Mouse (Mus musculus): ENCODE results near the gene Tcstv3. TPM values are rescaled to one million over a fixed set of nuclear protein-coding genes. Genes with fewer than 3 reads are reported as not detected.
"Not testable (repeated sequence)": the region's sequence is repeated elsewhere in the genome, so short reads cannot be mapped to it uniquely, and the experiment has no call there.

The Tcstv3 gene
- not detected in 2 replicates for polyA plus RNA-seq (2014; fragmentation: Nextera tagmentation; extraction: Ambion mirVana)

- 71% methylated on average over 3 of the region's 3 CpGs for WGBS
- not testable (repeated sequence) for H3K9ac ChIP-seq (ENCODE audit: low read length); DNase-seq (ENCODE audit: low spot score, missing footprints); ATAC-seq (ENCODE audit: low FRiP score); H3K9me3 ChIP-seq (ENCODE audit: control insufficient read depth, low read length); H3K4me1 ChIP-seq (ENCODE audit: control insufficient read depth, insufficient read depth, low read length); H3K27me3 ChIP-seq (ENCODE audit: control insufficient read depth, insufficient read depth, low read length); H3K4me3 ChIP-seq (ENCODE audit: low read depth, low read length); H3K4me2 ChIP-seq; H3K27ac ChIP-seq (ENCODE audit: low read depth, low read length); H3K36me3 ChIP-seq (ENCODE audit: control insufficient read depth, insufficient read depth, low read length)
Observed at GRCm38 (mm10) chr13:120316578-120316977, at the start of gene Tcstv3. Gene Tcstv3 (plus strand): TSS chr13:120316878.

- ATAC-seq (ENCODE audit: low FRiP score); H3K4me3 ChIP-seq (ENCODE audit: low read depth, low read length); H3K4me1 ChIP-seq (ENCODE audit: control insufficient read depth, insufficient read depth, low read length); H3K9me3 ChIP-seq (ENCODE audit: control insufficient read depth, low read length); H3K4me2 ChIP-seq; H3K9ac ChIP-seq (ENCODE audit: low read length); H3K36me3 ChIP-seq (ENCODE audit: control insufficient read depth, insufficient read depth, low read length); H3K27ac ChIP-seq (ENCODE audit: low read depth, low read length); DNase-seq (ENCODE audit: low spot score, missing footprints); H3K27me3 ChIP-seq (ENCODE audit: control insufficient read depth, insufficient read depth, low read length): not testable (repeated sequence)
- WGBS = 22% methylated on average over 2 of the region's 2 CpGs
Observed at GRCm38 (mm10) chr13:120277837-120278236, 38.8 kb upstream of the Tcstv3 start.

GRCm38 (mm10) chr13:120278784-120279183, 37.9 kb upstream of the Tcstv3 start:
- H3K4me1 ChIP-seq (ENCODE audit: control insufficient read depth, insufficient read depth, low read length) = no peaks in the 10 kb centered on the region
- no peak overlapping the region for H3K4me3 ChIP-seq (ENCODE audit: low read depth, low read length)
- DNase-seq (ENCODE audit: low spot score, missing footprints) = no peak
- H3K27ac ChIP-seq (ENCODE audit: low read depth, low read length) = no peak overlapping the region
- 91% methylated on average over 9 of the region's 9 CpGs for WGBS
- no peaks in the 10 kb centered on the region for H3K9me3 ChIP-seq (ENCODE audit: control insufficient read depth, low read length)
- no peak overlapping the region for H3K4me2 ChIP-seq
- H3K27me3 ChIP-seq (ENCODE audit: control insufficient read depth, insufficient read depth, low read length) = no peaks in the 10 kb centered on the region
- no peak overlapping the region for H3K9ac ChIP-seq (ENCODE audit: low read length)
- no peaks in the 10 kb centered on the region for H3K36me3 ChIP-seq (ENCODE audit: control insufficient read depth, insufficient read depth, low read length)
- ATAC-seq (ENCODE audit: low FRiP score) = no peak

DNA sequence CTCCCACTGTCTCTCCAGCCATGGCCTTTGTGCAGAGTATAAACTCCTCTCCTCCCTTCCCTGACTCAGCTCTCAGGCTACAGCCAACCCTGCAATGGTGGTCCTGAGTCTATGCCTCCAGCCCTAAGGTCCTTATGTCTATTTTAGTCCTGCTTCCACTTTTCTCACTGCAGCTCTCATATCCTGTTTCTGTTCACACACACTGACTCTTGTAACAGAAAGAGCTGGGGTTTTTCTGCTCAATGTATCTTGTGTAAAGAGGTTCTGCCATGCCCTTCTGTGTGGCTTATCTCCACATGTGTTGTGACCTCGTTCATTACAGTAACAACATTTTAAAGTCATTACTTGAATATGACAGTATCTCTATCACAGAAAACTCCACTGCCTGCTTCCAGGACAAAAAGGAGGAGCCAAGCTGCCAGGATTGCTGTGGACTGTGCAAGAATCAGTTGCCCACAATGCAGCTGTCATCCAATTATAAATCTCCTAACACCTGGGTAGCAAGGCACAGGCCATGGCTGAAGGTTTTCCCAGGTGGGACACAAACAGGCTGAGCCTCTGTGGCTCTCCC, 17.3 kb upstream of the Tcstv3 start:
- no peaks in the 10 kb centered on the region for H3K27me3 ChIP-seq (ENCODE audit: control insufficient read depth, insufficient read depth, low read length)
- H3K4me3 ChIP-seq (ENCODE audit: low read depth, low read length) = no peak overlapping the region
- no peaks in the 10 kb centered on the region for H3K9me3 ChIP-seq (ENCODE audit: control insufficient read depth, low read length)
- ATAC-seq (ENCODE audit: low FRiP score) (no peak), DNase-seq (ENCODE audit: low spot score, missing footprints) (no peak)
- no peak overlapping the region for H3K4me2 ChIP-seq
- WGBS = 79% methylated on average over 1 of the region's 1 CpGs
- no peak overlapping the region for H3K27ac ChIP-seq (ENCODE audit: low read depth, low read length)
- H3K9ac ChIP-seq (ENCODE audit: low read length) = no peak overlapping the region
- no peaks in the 10 kb centered on the region for H3K4me1 ChIP-seq (ENCODE audit: control insufficient read depth, insufficient read depth, low read length)
- H3K36me3 ChIP-seq (ENCODE audit: control insufficient read depth, insufficient read depth, low read length) = no peaks in the 10 kb centered on the region

- Histone ChIP-seq H3K27ac (ENCODE audit: low read depth, low read length) (no peak within 1 kb of the TSS), H3K4me2 (no peak within 1 kb of the TSS), H3K9ac (ENCODE audit: low read length) (no peak within 1 kb of the TSS), H3K9me3 (ENCODE audit: control insufficient read depth, low read length) (no peaks in the 10 kb centered on the region), H3K4me3 (ENCODE audit: low read depth, low read length) (no peak within 1 kb of the TSS), H3K4me1 (ENCODE audit: control insufficient read depth, insufficient read depth, low read length) (no peaks in the 10 kb centered on the region), H3K36me3 (ENCODE audit: control insufficient read depth, insufficient read depth, low read length) (no peaks in the 10 kb centered on the region), H3K27me3 (ENCODE audit: control insufficient read depth, insufficient read depth, low read length) (no peaks in the 10 kb centered on the region)
- ATAC-seq (ENCODE audit: low FRiP score) = no peak
- WGBS = 50% methylated on average over 2 of the region's 2 CpGs
- DNase-seq (ENCODE audit: low spot score, missing footprints) = no peak
Observed at GRCm38 (mm10) chr13:120299991-120300442, 16.7 kb upstream of the Tcstv3 start, which contains the start of gene BC147527. Gene BC147527 (plus strand): TSS chr13:120300392.

- no peak overlapping the region for H3K9ac ChIP-seq (ENCODE audit: low read length)
- H3K36me3 ChIP-seq (ENCODE audit: control insufficient read depth, insufficient read depth, low read length) = no peaks in the 10 kb centered on the region
- no peaks in the 10 kb centered on the region for H3K4me1 ChIP-seq (ENCODE audit: control insufficient read depth, insufficient read depth, low read length)
- no peaks in the 10 kb centered on the region for H3K9me3 ChIP-seq (ENCODE audit: control insufficient read depth, low read length)
- H3K27me3 ChIP-seq (ENCODE audit: control insufficient read depth, insufficient read depth, low read length) = no peaks in the 10 kb centered on the region
- no peak for ATAC-seq (ENCODE audit: low FRiP score)
- H3K4me2 ChIP-seq = no peak overlapping the region
- 83% methylated on average over 4 of the region's 4 CpGs for WGBS
- H3K4me3 ChIP-seq (ENCODE audit: low read depth, low read length) = no peak overlapping the region
- no peak overlapping the region for H3K27ac ChIP-seq (ENCODE audit: low read depth, low read length)
- no peak for DNase-seq (ENCODE audit: low spot score, missing footprints)
Observed at GRCm38 (mm10) chr13:120300853-120301252, 15.8 kb upstream of the Tcstv3 start.

GRCm38 (mm10) chr13:120310749-120311148, 5.9 kb upstream of the Tcstv3 start:
- Histone ChIP-seq H3K9ac (ENCODE audit: low read length) (no peak overlapping the region), H3K36me3 (ENCODE audit: control insufficient read depth, insufficient read depth, low read length) (no peaks in the 10 kb centered on the region), H3K9me3 (ENCODE audit: control insufficient read depth, low read length) (no peaks in the 10 kb centered on the region), H3K27me3 (ENCODE audit: control insufficient read depth, insufficient read depth, low read length) (no peaks in the 10 kb centered on the region), H3K27ac (ENCODE audit: low read depth, low read length) (no peak overlapping the region), H3K4me3 (ENCODE audit: low read depth, low read length) (no peak overlapping the region), H3K4me2 (no peak overlapping the region), H3K4me1 (ENCODE audit: control insufficient read depth, insufficient read depth, low read length) (no peaks in the 10 kb centered on the region)
- DNase-seq (ENCODE audit: low spot score, missing footprints) = no peak
- WGBS = 81% methylated on average over 4 of the region's 4 CpGs
- ATAC-seq (ENCODE audit: low FRiP score) = no peak

DNA sequence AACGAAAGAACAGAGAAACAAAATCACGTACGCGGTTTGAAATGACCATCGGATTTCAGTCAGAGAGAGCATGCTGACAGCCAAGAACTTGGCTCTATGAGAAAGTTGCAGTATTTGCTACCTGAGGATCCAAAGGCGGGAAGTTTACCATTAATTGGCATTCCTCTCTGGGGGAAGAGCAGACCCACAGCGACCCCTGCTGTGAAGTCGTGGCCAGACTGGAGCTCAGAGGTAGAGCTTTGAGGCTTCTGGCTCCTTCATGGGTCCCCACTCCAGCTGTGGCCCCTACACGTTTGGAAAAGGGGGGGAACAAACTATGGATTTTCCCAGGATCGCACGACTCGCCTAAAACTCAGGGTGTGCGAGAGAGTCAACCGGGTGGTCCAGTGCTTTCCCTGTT, 3.1 kb upstream of the Tcstv3 start:
- H3K4me2 ChIP-seq = no peak overlapping the region
- H3K9ac ChIP-seq (ENCODE audit: low read length) = no peak overlapping the region
- H3K27me3 ChIP-seq (ENCODE audit: control insufficient read depth, insufficient read depth, low read length) = no peaks in the 10 kb centered on the region
- no peaks in the 10 kb centered on the region for H3K4me1 ChIP-seq (ENCODE audit: control insufficient read depth, insufficient read depth, low read length)
- ATAC-seq (ENCODE audit: low FRiP score) (peak; percentile 50; the same call in 1 of the 2 replicates), DNase-seq (ENCODE audit: low spot score, missing footprints) (peak; percentile 84)
- no peak overlapping the region for H3K27ac ChIP-seq (ENCODE audit: low read depth, low read length)
- no peaks in the 10 kb centered on the region for H3K9me3 ChIP-seq (ENCODE audit: control insufficient read depth, low read length)
- H3K36me3 ChIP-seq (ENCODE audit: control insufficient read depth, insufficient read depth, low read length) = no peaks in the 10 kb centered on the region
- WGBS = 48% methylated on average over 14 of the region's 14 CpGs
- H3K4me3 ChIP-seq (ENCODE audit: low read depth, low read length) = no peak overlapping the region

- Histone ChIP-seq H3K4me3 (ENCODE audit: low read depth, low read length) (no peak overlapping the region), H3K36me3 (ENCODE audit: control insufficient read depth, insufficient read depth, low read length) (no peaks in the 10 kb centered on the region), H3K4me1 (ENCODE audit: control insufficient read depth, insufficient read depth, low read length) (no peaks in the 10 kb centered on the region), H3K9me3 (ENCODE audit: control insufficient read depth, low read length) (no peaks in the 10 kb centered on the region), H3K27ac (ENCODE audit: low read depth, low read length) (no peak overlapping the region), H3K9ac (ENCODE audit: low read length) (no peak overlapping the region), H3K4me2 (no peak overlapping the region), H3K27me3 (ENCODE audit: control insufficient read depth, insufficient read depth, low read length) (no peaks in the 10 kb centered on the region)
- ATAC-seq (ENCODE audit: low FRiP score) (no peak), DNase-seq (ENCODE audit: low spot score, missing footprints) (no peak)
- WGBS = 72% methylated on average over 3 of the region's 3 CpGs
Observed at GRCm38 (mm10) chr13:120320183-120320582, 3.5 kb downstream of the Tcstv3 start.
